Mouse (Mus musculus): ENCODE measurements around the gene Fes. TPM values are rescaled to one million over a fixed set of nuclear protein-coding genes. Genes with fewer than 3 reads are reported as not detected.

Fes gene
- total RNA-seq (2014; rRNA removed) (4.6 and 9.9 TPM in 2 replicates), polyA plus RNA-seq (2012; rRNA removed) (5.8 and 9.6 TPM in 2 replicates)

GRCm38 (mm10) chr7:80387633-80388543 is at the start of gene Fes:
TSS of gene Fes (minus strand) at chr7:80387946.
- Histone ChIP-seq H3K9ac (ENCODE audit: low read depth, low read length) (peak within 1 kb of the TSS; percentile 78), H3K4me1 (ENCODE audit: control insufficient read depth, insufficient read depth, low read length) (peaks cover 3% of the 10 kb centered on the region; the same call in 1 of the 2 replicates), H3K36me3 (ENCODE audit: control insufficient read depth, insufficient read depth, low read length) (peaks cover 11% of the 10 kb centered on the region; the same call in 1 of the 2 replicates), H3K79me2 (ENCODE audit: control insufficient read depth, insufficient read depth, low read length) (no peaks in the 10 kb centered on the region), H3K27ac (replicated peaks; ENCODE audit: insufficient read depth, low read depth, low read length) (peak within 1 kb of the TSS; percentile 54), H3K4me3 (ENCODE audit: insufficient read depth, low read depth, low read length) (peak within 1 kb of the TSS; percentile 60), H3K27me3 (ENCODE audit: control insufficient read depth, insufficient read depth, low read length) (no peaks in the 10 kb centered on the region)
- peak; percentile 45 for DNase-seq (ENCODE audit: extremely low read depth, low read depth, low spot score)
- 26% methylated on average over 33 of the region's 33 CpGs for WGBS
- TF ChIP-seq POLR2A (IDR thresholded peaks at IDR 0.05; ENCODE audit: extremely low read depth, insufficient read depth, low read length) (0 out of 2 replicates have a peak, but pooled peaks have one; percentile 21), CTCF (IDR thresholded peaks at IDR 0.05; ENCODE audit: low read depth, low read length) (no peak)

- DNase-seq (ENCODE audit: extremely low read depth, low read depth, low spot score), result peak; percentile 43
- no peaks in the 10 kb centered on the region for H3K36me3 ChIP-seq (ENCODE audit: control insufficient read depth, insufficient read depth, low read length)
- no peaks in the 10 kb centered on the region for H3K27me3 ChIP-seq (ENCODE audit: control insufficient read depth, insufficient read depth, low read length)
- peaks cover 4% of the 10 kb centered on the region; the same call in 1 of the 2 replicates for H3K4me1 ChIP-seq (ENCODE audit: control insufficient read depth, insufficient read depth, low read length)
- H3K4me3 ChIP-seq (ENCODE audit: insufficient read depth, low read depth, low read length), result no peak overlapping the region
- no peak overlapping the region for H3K27ac ChIP-seq (replicated peaks; ENCODE audit: insufficient read depth, low read depth, low read length)
- 44% methylated on average over 7 of the region's 7 CpGs for WGBS
- TF ChIP-seq POLR2A (IDR thresholded peaks at IDR 0.05; ENCODE audit: extremely low read depth, insufficient read depth, low read length) (no peak), CTCF (IDR thresholded peaks at IDR 0.05; ENCODE audit: low read depth, low read length) (no peak)
- H3K79me2 ChIP-seq (ENCODE audit: control insufficient read depth, insufficient read depth, low read length), result no peaks in the 10 kb centered on the region
- H3K9ac ChIP-seq (ENCODE audit: low read depth, low read length), result no peak overlapping the region
Measured at GRCm38 (mm10) chr7:80436571-80436970, 48.8 kb upstream of the Fes start.

GRCm38 (mm10) chr7:80435594-80435993 is 47.8 kb upstream of the Fes start:
- TF ChIP-seq POLR2A (IDR thresholded peaks at IDR 0.05; ENCODE audit: extremely low read depth, insufficient read depth, low read length), result no peak
- no peak for TF ChIP-seq CTCF (IDR thresholded peaks at IDR 0.05; ENCODE audit: low read depth, low read length)
- DNase-seq (ENCODE audit: extremely low read depth, low read depth, low spot score), result no peak

GRCm38 (mm10) chr7:80429661-80430060 is 41.9 kb upstream of the Fes start:
- no peak for DNase-seq (ENCODE audit: extremely low read depth, low read depth, low spot score)
- Histone ChIP-seq H3K27ac (replicated peaks; ENCODE audit: insufficient read depth, low read depth, low read length) (no peak overlapping the region), H3K9ac (ENCODE audit: low read depth, low read length) (no peak overlapping the region), H3K27me3 (ENCODE audit: control insufficient read depth, insufficient read depth, low read length) (no peaks in the 10 kb centered on the region), H3K36me3 (ENCODE audit: control insufficient read depth, insufficient read depth, low read length) (no peaks in the 10 kb centered on the region), H3K79me2 (ENCODE audit: control insufficient read depth, insufficient read depth, low read length) (no peaks in the 10 kb centered on the region), H3K4me1 (ENCODE audit: control insufficient read depth, insufficient read depth, low read length) (no peaks in the 10 kb centered on the region; the same call in 1 of the 2 replicates), H3K4me3 (ENCODE audit: insufficient read depth, low read depth, low read length) (no peak overlapping the region)
- TF ChIP-seq POLR2A (IDR thresholded peaks at IDR 0.05; ENCODE audit: extremely low read depth, insufficient read depth, low read length) (no peak), CTCF (IDR thresholded peaks at IDR 0.05; ENCODE audit: low read depth, low read length) (no peak)
- WGBS, result 95% methylated on average over 12 of the region's 12 CpGs

More at GRCm38 (mm10) chr7:80435594-80435993, 47.8 kb upstream of the Fes start:
- H3K27ac ChIP-seq (replicated peaks; ENCODE audit: insufficient read depth, low read depth, low read length), result no peak overlapping the region
- no peaks in the 10 kb centered on the region for H3K27me3 ChIP-seq (ENCODE audit: control insufficient read depth, insufficient read depth, low read length)
- no peaks in the 10 kb centered on the region for H3K36me3 ChIP-seq (ENCODE audit: control insufficient read depth, insufficient read depth, low read length)
- H3K4me3 ChIP-seq (ENCODE audit: insufficient read depth, low read depth, low read length), result no peak overlapping the region
- 78% methylated on average over 3 of the region's 3 CpGs for WGBS
- H3K79me2 ChIP-seq (ENCODE audit: control insufficient read depth, insufficient read depth, low read length), result no peaks in the 10 kb centered on the region
- H3K9ac ChIP-seq (ENCODE audit: low read depth, low read length), result no peak overlapping the region
- H3K4me1 ChIP-seq (ENCODE audit: control insufficient read depth, insufficient read depth, low read length), result peaks cover 2% of the 10 kb centered on the region; the same call in 1 of the 2 replicates

DNA sequence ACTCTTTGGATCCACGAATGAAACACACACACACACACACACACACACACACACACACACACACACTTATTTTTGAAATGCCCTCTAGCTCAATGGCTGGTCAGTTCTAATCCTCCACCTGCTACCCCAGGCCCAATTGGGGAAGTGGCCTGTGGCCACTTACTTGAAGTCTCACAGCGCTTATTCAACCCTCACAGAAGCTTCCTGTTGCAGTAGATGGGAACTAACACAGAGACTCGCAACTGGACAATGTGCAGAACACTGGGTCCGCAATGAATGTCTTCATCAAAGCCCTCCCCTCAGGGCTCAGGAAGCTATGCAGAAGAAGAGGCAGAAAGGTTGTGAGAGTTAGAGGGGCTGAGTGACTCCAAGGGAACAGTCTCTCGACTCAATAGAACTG is 40.0 kb upstream of the Fes start:
- Histone ChIP-seq H3K4me3 (ENCODE audit: insufficient read depth, low read depth, low read length) (no peak overlapping the region), H3K79me2 (ENCODE audit: control insufficient read depth, insufficient read depth, low read length) (no peaks in the 10 kb centered on the region), H3K4me1 (ENCODE audit: control insufficient read depth, insufficient read depth, low read length) (no peaks in the 10 kb centered on the region; the same call in 1 of the 2 replicates), H3K27ac (replicated peaks; ENCODE audit: insufficient read depth, low read depth, low read length) (no peak overlapping the region), H3K9ac (ENCODE audit: low read depth, low read length) (no peak overlapping the region), H3K36me3 (ENCODE audit: control insufficient read depth, insufficient read depth, low read length) (no peaks in the 10 kb centered on the region), H3K27me3 (ENCODE audit: control insufficient read depth, insufficient read depth, low read length) (no peaks in the 10 kb centered on the region)
- TF ChIP-seq CTCF (IDR thresholded peaks at IDR 0.05; ENCODE audit: low read depth, low read length) (no peak), POLR2A (IDR thresholded peaks at IDR 0.05; ENCODE audit: extremely low read depth, insufficient read depth, low read length) (no peak)
- WGBS, result 82% methylated on average over 5 of the region's 5 CpGs
- no peak for DNase-seq (ENCODE audit: extremely low read depth, low read depth, low spot score)

Data from liver, adult 2 months (tissue).